Mouse (Mus musculus) intestine, embryonic 15.5 days (tissue): ENCODE measurements around the gene Irgc1. TPM values are rescaled to one million over a fixed set of nuclear protein-coding genes. Genes with fewer than 3 reads are reported as not detected.
"Not testable (repeated sequence)": the region's sequence is repeated elsewhere in the genome, so short reads cannot be mapped to it uniquely, and the experiment has no call there.

Experiments
- ATAC-seq: fragments of 200-750 bp; cut with Nextera tagmentation; 2 replicates; pipeline ENCODE4 v1.8.0; 2017; ENCODE audit warnings: moderate TSS enrichment, moderate library complexity
- H3K27ac ChIP-seq: fragments of 300-500 bp; sonication (generic); 2 replicates; pipeline ENCODE4 v1.5.1; 2015; ENCODE audit warnings: mild to moderate bottlenecking, inconsistent platforms
- H3K27me3 ChIP-seq: fragments of 300-500 bp; sonication (generic); replicated peaks from 2 replicates; pipeline ENCODE4 v1.6.1; 2015; ENCODE audit warnings: inconsistent platforms
- H3K36me3 ChIP-seq: fragments of 300-500 bp; sonication (generic); 2 replicates; pipeline ENCODE4 v1.6.1; 2015; ENCODE audit warnings: inconsistent platforms
- H3K4me1 ChIP-seq: fragments of 300-500 bp; sonication (generic); replicated peaks from 2 replicates; pipeline ENCODE4 v1.6.1; 2015; ENCODE audit warnings: inconsistent platforms
- H3K4me2 ChIP-seq: fragments of 300-500 bp; sonication (generic); replicated peaks from 2 replicates; pipeline ENCODE4 v1.6.1; 2015; ENCODE audit warnings: mild to moderate bottlenecking, inconsistent platforms
- H3K4me3 ChIP-seq: fragments of 300-500 bp; sonication (generic); replicated peaks from 2 replicates; pipeline ENCODE4 v1.5.1; 2015; ENCODE audit warnings: inconsistent platforms
- H3K9ac ChIP-seq: fragments of 300-500 bp; sonication (generic); 2 replicates; pipeline ENCODE4 v1.6.1; 2015; ENCODE audit warnings: inconsistent platforms
- H3K9me3 ChIP-seq: fragments of 300-500 bp; sonication (generic); 2 replicates; pipeline ENCODE4 v1.6.1; 2016; ENCODE audit warnings: inconsistent platforms
- WGBS: fragments of 180-500 bp; shearing (Covaris S2); methylation state at CpG from one replicate; pipeline ENCODE4 v1.1.7; 2015; 5-methylcytosine and 5-hydroxymethylcytosine counted together
- polyA plus RNA-seq: library from polyadenylated mRNA; unstranded; fragments of >200 nt; fragmentation: Nextera tagmentation; extraction: Ambion mirVana; gene quantifications from 2 replicates; pipeline ENCODE4 v1.2.1, GENCODE M21; 2015

Gene Irgc1
- not detected in 2 replicates for polyA plus RNA-seq

DNA sequence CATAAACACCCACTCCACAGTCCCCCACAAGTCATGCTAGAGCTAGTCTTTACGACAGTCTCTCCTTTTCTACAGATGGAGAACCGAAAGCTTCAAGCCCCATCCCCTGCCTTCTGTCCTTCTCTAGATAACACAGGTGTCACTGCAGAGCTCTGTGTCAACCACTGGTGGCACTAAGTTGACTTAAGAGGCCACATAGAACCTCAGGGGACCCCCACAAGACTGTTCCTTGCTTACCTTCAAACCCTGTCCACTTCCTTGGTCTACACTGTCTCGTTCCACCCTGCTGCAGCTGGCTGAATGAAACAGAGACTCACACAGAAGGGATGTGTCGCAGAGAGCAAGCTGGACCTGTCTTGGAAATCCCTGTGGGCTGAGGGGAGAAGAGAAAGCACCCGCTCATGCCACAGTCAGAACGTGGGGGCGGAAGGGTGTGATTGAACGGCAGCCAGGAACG is at the start of gene Irgc1:
Gene Irgc1, minus strand, starts transcription at position 443 of the 457 bp plus-strand sequence.
- Histone ChIP-seq H3K4me3 (no peak within 1 kb of the TSS), H3K36me3 (no peaks in the 10 kb centered on the region), H3K4me2 (no peak within 1 kb of the TSS), H3K9me3 (no peaks in the 10 kb centered on the region), H3K9ac (no peak within 1 kb of the TSS), H3K27me3 (no peaks in the 10 kb centered on the region), H3K4me1 (no peaks in the 10 kb centered on the region), H3K27ac (no peak within 1 kb of the TSS)
- WGBS = 75% methylated on average over 9 of the region's 9 CpGs
- no peak for ATAC-seq

DNA sequence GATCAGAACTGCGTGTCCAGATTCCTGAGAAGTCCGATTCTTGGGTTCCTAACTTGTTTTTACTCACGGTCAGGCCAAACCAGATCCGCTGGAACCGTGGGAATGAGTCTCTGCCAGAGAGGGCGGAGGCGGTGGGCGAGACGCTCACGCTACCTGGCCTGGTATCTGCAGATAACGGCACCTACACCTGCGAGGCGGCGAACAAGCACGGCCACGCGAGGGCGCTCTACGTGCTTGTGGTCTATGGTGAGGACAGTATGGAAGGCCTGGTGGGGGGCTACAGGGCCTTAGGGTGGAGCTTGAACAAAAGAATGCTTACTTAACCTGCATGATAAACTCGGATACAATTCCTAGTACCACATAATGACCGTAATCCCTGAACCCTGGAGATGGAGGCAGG is 49.4 kb upstream of the Irgc1 start:
- Histone ChIP-seq H3K27me3 (peaks cover 37% of the 10 kb centered on the region), H3K4me3 (no peak overlapping the region), H3K36me3 (no peaks in the 10 kb centered on the region), H3K27ac (no peak overlapping the region), H3K4me2 (no peak overlapping the region), H3K9ac (no peak overlapping the region), H3K4me1 (peaks cover 18% of the 10 kb centered on the region), H3K9me3 (no peaks in the 10 kb centered on the region)
- ATAC-seq = no peak
- WGBS = 48% methylated on average over 21 of the region's 21 CpGs

DNA sequence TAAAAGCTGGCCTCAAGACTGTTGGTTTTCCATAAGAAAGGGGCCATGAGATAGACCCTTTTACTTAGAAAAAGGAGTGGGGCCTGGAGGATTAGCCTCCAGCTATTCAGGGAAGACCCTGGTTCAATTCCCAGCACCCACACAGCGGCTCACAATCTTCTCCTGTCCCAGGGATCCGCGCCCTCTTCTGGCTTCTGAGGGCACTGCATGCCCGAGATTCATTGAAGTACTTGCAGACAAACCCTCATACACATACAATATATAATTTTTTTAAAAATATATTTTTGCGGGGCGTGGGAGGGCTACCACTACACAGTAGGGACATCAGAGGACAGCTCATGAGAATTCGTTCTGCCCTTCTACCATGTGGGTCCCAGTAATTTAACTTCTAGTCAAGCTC is 48.8 kb upstream of the Irgc1 start:
- no peaks in the 10 kb centered on the region for H3K36me3 ChIP-seq
- 36% methylated on average over 7 of the region's 7 CpGs for WGBS
- H3K27ac ChIP-seq = no peak overlapping the region
- no peak overlapping the region for H3K9ac ChIP-seq
- H3K4me1 ChIP-seq = peaks cover 15% of the 10 kb centered on the region
- H3K27me3 ChIP-seq = peaks cover 37% of the 10 kb centered on the region
- H3K4me3 ChIP-seq = no peak overlapping the region
- H3K9me3 ChIP-seq = no peaks in the 10 kb centered on the region
- H3K4me2 ChIP-seq = no peak overlapping the region
- no peak for ATAC-seq

DNA sequence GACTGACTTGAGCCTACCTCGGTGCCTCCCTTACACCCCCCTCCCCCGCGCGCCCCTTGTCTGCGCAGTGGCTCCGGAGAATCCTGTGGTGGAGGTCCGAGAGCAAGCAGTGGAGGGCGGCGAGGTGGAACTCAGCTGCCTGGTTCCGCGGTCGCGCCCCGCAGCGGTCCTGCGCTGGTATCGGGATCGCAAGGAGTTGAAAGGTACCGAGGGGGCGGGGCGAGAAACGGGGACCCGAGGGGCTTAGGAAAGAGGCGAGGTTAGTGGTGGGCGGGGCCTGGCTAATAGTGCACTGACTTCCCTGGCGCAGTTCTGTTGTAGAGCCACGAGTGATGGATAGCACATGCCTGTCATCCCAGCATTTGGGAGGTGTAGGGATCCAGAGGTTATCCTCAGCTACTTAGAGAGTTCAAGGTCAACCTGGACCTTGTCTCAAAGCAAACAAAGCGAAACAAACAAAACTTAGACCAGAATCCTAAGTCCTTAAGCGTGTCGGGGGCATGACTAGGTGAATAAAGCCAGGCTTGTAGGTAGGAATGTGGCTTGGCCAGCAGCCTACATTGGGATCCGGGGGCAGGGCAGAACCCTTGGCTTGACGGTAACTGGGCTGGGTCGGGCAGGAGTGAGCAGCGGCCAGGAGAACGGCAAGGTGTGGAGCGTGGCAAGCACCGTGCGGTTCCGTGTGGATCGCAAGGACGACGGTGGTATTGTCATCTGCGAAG is 47.9 kb upstream of the Irgc1 start:
- peak overlapping the region; percentile 72 for H3K4me2 ChIP-seq
- no peak overlapping the region for H3K27ac ChIP-seq
- H3K9me3 ChIP-seq = no peaks in the 10 kb centered on the region
- peak; percentile 31; the same call in 1 of the 2 replicates for ATAC-seq
- peaks cover 12% of the 10 kb centered on the region for H3K4me1 ChIP-seq
- H3K4me3 ChIP-seq = peak overlapping the region; percentile 33
- 8% methylated on average over 43 of the region's 43 CpGs for WGBS
- peak overlapping the region; percentile 28 for H3K9ac ChIP-seq
- H3K27me3 ChIP-seq = peaks cover 37% of the 10 kb centered on the region
- no peaks in the 10 kb centered on the region for H3K36me3 ChIP-seq

DNA sequence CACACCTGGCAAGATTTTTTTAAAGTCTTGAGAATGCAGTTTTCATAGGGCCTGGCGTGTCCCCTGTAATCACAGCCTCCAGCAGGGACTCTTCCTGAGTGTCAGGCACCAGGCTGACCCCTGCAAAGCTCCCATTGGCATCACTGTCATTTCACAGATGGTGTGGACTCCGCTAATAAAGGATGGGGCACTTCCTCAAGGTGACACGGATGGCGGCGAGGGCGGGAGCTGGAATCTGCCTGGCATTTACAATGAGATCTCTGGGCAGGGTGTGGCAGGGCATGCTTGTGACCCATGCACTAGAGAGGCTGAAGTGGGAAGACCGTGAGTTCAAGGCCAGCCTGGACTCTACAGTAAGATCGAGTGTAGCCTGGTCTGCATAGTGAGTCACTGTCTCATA is 36.2 kb upstream of the Irgc1 start:
- Histone ChIP-seq H3K36me3 (no peaks in the 10 kb centered on the region), H3K4me3 (no peak overlapping the region), H3K4me1 (0 out of 2 replicates have a peak, but pooled peaks cover 6% of the 10 kb centered on the region), H3K27ac (no peak overlapping the region), H3K9me3 (no peaks in the 10 kb centered on the region), H3K27me3 (peaks cover 7% of the 10 kb centered on the region; the same call in 1 of the 2 replicates), H3K4me2 (no peak overlapping the region), H3K9ac (no peak overlapping the region)
- ATAC-seq = no peak
- 80% methylated on average over 8 of the region's 8 CpGs for WGBS

DNA sequence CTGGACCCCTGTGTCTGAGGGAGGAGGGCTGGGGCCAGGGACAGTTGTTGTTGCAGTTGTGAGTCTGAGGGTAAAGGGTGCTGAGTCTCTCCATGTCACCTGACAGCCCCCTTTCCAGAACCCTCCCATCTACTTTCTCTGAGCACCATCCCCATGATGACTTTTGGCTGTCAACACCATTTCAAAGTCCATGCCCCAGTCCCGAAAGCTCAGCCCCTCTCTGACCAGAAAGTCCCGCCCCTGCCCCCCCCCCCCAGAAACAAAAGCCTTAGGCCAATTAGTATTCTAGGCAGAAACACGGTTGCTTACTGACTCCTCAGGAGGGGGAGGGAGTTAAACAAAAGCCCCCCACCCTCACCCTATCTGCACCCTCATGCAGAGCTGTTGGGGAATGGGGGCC is 35.3 kb upstream of the Irgc1 start:
- H3K4me2 ChIP-seq = no peak overlapping the region
- 0 out of 2 replicates have a peak, but pooled peaks cover 6% of the 10 kb centered on the region for H3K4me1 ChIP-seq
- peaks cover 11% of the 10 kb centered on the region; the same call in 1 of the 2 replicates for H3K27me3 ChIP-seq
- no peak for ATAC-seq
- no peak overlapping the region for H3K9ac ChIP-seq
- 42% methylated on average over 3 of the region's 3 CpGs for WGBS
- no peaks in the 10 kb centered on the region for H3K36me3 ChIP-seq
- no peak overlapping the region for H3K27ac ChIP-seq
- H3K9me3 ChIP-seq = no peaks in the 10 kb centered on the region
- no peak overlapping the region for H3K4me3 ChIP-seq

DNA sequence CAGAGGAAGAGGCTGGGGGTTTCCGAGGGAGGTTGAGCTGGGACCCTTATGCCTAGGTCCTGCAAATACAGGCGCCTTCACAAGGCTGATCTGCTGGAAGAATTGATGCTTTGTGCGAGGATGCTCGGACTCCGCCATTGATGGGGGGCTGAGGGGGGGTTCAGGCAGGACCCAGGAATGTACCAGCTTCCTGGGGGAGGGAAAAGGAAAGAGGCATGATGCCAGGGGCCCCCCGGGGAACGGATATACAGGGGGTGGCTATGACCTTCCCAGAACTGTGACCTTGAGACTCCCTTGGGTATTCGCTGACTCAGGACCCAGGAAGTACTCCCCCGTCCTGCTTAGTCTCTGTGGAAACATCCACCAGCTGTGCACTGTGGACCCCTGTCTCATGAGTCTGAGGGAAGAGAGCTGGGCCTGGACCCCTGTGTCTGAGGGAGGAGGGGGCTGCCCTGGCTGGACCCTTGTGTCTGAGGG is 34.6 kb upstream of the Irgc1 start:
- Histone ChIP-seq H3K4me2 (no peak overlapping the region), H3K27ac (no peak overlapping the region)

DNA sequence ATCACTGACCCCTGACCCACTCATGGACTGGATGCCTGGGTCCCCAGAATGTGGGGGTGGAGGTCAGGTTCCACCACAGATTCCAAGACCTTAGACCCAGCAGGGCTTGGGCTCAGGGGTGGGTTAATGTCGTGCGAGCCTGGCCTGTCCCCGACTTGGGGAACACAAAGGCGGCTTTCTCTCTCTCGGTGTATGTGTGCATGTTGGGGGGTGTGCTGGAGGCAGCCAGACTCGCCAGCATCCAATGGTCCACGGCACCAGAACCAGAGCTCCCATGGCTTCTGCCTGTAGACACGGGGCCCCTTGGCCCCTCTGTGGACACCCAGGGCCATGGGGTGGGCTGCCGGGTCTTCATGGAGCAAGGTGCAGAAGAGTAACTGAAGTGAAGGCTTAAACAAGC is 33.4 kb upstream of the Irgc1 start:
- peaks cover 18% of the 10 kb centered on the region for H3K4me1 ChIP-seq
- H3K36me3 ChIP-seq = no peaks in the 10 kb centered on the region
- ATAC-seq = no peak
- H3K4me2 ChIP-seq = no peak overlapping the region
- 82% methylated on average over 9 of the region's 9 CpGs for WGBS
- H3K9me3 ChIP-seq = no peaks in the 10 kb centered on the region
- H3K9ac ChIP-seq = no peak overlapping the region
- no peak overlapping the region for H3K4me3 ChIP-seq
- peaks cover 21% of the 10 kb centered on the region; the same call in 1 of the 2 replicates for H3K27me3 ChIP-seq
- H3K27ac ChIP-seq = no peak overlapping the region

More for the DNA sequence above, 34.6 kb upstream of the Irgc1 start:
- no peaks in the 10 kb centered on the region for H3K36me3 ChIP-seq
- H3K4me3 ChIP-seq = no peak overlapping the region
- 42% methylated on average over 9 of the region's 9 CpGs for WGBS
- no peaks in the 10 kb centered on the region for H3K9me3 ChIP-seq
- no peak overlapping the region for H3K9ac ChIP-seq
- ATAC-seq = no peak
- H3K27me3 ChIP-seq = peaks cover 11% of the 10 kb centered on the region; the same call in 1 of the 2 replicates
- 0 out of 2 replicates have a peak, but pooled peaks cover 6% of the 10 kb centered on the region for H3K4me1 ChIP-seq

DNA sequence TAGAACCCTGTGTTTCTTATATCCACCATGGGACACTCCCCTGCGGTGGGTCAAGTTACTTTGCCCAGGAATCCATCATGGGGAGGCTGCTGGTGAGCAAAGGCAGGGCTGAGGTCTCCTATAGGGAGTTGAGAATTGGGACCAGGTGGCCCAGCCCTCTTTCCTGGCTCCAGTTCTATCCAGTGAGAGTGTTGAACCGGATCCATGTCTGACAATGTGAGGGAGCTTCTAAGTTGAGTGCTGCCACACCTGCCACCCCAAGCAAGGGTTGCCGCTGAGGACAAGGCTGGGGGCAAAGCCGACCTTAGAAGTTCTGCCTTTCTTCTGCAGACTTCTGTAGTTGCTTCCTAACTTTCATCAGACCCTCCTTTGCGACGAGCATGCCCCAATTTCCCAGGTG is 31.2 kb upstream of the Irgc1 start:
- not testable (repeated sequence) for H3K36me3 ChIP-seq, H3K9me3 ChIP-seq, ATAC-seq, H3K9ac ChIP-seq, H3K4me3 ChIP-seq, H3K4me2 ChIP-seq, H3K27ac ChIP-seq
- Histone ChIP-seq H3K27me3 (peaks cover 21% of the 10 kb centered on the region; the same call in 1 of the 2 replicates), H3K4me1 (peaks cover 19% of the 10 kb centered on the region)
- 51% methylated on average over 6 of the region's 6 CpGs for WGBS

DNA sequence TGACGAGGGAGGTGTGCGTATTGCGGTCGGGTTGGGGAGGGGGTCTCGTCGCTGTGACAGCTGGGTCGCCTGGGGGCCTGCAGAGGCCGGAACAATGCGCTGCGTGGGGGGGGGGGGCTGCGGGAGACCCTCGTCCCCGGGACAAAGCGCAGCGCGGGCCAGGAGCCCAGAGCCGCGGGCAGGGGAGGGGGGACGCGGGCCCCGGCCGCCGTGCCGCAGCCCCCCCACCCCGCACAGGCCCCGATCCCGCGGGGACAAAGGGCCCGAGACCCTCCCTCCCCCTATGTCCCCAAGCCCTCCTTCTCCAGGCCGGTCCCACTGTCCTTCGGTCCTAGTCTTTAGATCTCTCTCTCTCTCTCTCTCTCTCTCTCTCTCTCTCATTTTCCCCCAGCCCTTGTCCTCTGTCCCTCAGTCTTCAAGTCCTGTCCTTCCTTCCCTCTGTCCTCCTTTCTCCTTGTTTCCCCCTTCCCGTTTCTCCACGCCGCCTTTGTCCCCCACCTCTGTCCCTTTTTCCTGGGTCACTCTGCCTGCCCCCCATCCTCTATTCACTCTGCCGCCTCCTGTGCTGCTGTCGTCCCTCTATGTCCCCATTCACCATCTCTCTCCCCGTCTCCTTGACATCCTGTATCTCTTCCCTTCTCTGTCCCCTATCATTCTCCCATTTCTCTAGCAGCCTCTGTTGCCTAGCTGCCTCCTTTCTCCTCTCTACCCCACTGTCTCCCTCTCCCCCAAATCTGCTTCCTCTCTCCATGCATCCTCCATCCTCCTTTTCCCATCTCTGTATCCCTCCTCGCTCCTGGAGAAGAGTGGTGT is 30.3 kb upstream of the Irgc1 start:
- Histone ChIP-seq H3K9me3 (no peaks in the 10 kb centered on the region), H3K4me2 (peak overlapping the region; percentile 97), H3K9ac (peak overlapping the region; percentile 55), H3K4me1 (peaks cover 19% of the 10 kb centered on the region), H3K27ac (no peak overlapping the region), H3K4me3 (peak overlapping the region; percentile 61), H3K36me3 (no peaks in the 10 kb centered on the region), H3K27me3 (peaks cover 21% of the 10 kb centered on the region; the same call in 1 of the 2 replicates)
- peak; percentile 34; the same call in 1 of the 2 replicates for ATAC-seq
- WGBS = 5% methylated on average over 17 of the region's 38 CpGs

DNA sequence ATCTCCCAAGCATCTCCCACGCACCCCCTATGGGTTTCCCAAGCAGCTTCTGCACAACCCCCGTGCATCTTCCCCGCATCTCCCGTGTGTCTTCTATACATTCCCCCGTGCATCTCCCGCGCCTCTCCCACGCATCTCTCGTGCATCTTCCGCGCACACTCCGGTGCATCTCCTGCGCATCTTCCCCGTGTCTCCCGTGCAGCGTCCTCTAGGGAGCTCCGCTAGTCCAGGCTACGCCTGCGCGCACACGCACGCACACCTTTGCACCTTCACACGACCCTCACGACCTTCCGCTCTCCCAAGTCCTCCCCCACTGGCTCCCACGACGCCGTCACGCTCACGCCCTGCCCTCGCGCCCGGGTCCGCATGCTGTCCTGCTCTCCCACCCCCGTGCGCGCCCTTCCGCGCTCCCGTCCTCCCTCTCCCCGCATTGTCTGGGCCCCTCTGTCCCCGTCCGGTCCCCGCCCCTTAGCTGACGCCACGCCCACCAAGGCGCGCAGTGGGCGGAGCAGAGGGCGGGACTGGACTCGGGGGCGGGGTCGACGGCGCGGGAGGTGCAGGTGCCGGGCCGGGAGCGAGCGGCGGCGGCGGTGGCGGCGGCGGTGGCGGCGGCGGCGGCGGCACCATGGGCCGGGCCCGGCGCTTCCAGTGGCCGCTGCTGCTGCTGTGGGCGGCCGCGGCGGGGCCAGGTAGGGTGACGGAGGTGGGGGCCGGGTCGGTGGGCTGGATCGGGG is 29.5 kb upstream of the Irgc1 start, which contains the start of gene Cadm4:
Gene Cadm4, plus strand, starts transcription at position 550 of the 734 bp plus-strand sequence.
- Histone ChIP-seq H3K9me3 (no peaks in the 10 kb centered on the region), H3K27ac (no peak within 1 kb of the TSS), H3K27me3 (peaks cover 21% of the 10 kb centered on the region; the same call in 1 of the 2 replicates), H3K4me3 (peak within 1 kb of the TSS; percentile 61), H3K4me1 (peaks cover 16% of the 10 kb centered on the region), H3K9ac (peak within 1 kb of the TSS; percentile 55), H3K36me3 (no peaks in the 10 kb centered on the region), H3K4me2 (peak within 1 kb of the TSS; percentile 97)
- under 1% methylated on average over 73 of the region's 83 CpGs for WGBS
- ATAC-seq = peak; percentile 88
